Mouse (Mus musculus): ENCODE measurements around the gene Slc8a2.

The Slc8a2 gene

GRCm38 (mm10) chr7:16129421-16129845 lies at the start of gene Slc8a2:
Slc8a2 (plus strand) TSS chr7:16129826.
- DNase-seq (ENCODE audit: low read depth, low spot score), result peak; percentile 95

GRCm38 (mm10) chr7:16079947-16080346 lies 49.7 kb upstream of the Slc8a2 start:
- no peak for DNase-seq (ENCODE audit: low read depth, low spot score)

DNA sequence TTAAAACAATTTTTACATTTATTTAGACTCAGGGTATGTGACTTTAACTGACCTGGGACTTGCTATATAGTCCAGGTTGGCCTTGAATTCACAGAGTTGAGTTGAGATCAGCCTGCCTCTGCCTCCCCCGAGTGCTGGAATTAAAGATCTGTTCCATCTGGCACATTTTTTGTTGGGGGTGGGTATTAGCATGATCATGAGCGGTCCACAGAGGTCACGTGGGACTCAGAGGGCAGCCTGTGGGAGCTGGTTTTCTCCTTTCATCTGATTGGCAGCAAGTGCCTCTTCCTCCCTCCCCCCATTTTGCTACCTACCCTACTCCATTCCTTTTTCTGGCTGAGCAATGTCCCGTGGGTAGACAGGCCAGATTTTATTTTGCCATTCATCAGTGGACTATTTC lies 49.0 kb upstream of the Slc8a2 start:
- no peak for DNase-seq (ENCODE audit: low read depth, low spot score)

DNA sequence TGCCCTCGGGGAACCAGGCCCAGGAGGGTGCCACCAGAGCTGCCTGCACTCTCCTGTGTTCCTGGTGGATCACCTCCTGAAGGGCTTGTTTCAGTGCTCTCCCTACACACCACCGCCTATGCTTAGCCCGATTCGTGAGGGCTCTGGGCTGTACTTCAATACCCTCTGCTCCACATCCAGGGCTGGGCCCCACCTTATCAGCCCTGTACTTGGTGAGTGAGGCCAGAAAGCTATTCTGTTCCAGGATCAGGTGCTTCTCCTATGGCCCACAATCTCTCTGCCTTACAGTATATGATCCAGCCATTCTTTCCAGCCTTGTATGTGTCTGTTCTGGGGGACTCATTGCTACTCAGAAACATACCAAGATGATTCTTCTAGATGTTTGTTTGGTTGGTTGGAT lies 46.3 kb upstream of the Slc8a2 start:
- DNase-seq (ENCODE audit: low read depth, low spot score), result no peak

- DNase-seq (ENCODE audit: low read depth, low spot score), result no peak
Measured at GRCm38 (mm10) chr7:16087587-16087986, 42.0 kb upstream of the Slc8a2 start.

DNA sequence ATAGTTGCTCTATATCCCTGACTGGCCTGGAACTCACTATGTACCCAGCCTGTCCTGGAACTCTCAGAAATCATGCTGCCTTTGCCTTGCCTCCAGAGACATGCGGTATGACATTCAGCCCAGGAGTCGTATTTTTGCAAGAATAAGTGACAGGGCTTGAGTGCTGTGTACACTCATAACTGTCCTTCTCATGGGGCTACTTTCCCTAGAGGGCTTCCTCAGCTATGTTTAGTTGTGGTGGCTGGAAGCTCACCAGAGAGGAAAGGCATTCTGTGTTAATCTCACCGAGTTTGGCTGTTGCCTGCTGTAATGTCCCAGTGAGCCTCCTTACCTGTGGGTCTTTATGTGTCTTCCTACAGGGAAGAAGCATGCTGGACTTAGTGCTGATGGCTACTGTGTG lies 35.0 kb upstream of the Slc8a2 start:
- DNase-seq (ENCODE audit: low read depth, low spot score), result no peak

DNA sequence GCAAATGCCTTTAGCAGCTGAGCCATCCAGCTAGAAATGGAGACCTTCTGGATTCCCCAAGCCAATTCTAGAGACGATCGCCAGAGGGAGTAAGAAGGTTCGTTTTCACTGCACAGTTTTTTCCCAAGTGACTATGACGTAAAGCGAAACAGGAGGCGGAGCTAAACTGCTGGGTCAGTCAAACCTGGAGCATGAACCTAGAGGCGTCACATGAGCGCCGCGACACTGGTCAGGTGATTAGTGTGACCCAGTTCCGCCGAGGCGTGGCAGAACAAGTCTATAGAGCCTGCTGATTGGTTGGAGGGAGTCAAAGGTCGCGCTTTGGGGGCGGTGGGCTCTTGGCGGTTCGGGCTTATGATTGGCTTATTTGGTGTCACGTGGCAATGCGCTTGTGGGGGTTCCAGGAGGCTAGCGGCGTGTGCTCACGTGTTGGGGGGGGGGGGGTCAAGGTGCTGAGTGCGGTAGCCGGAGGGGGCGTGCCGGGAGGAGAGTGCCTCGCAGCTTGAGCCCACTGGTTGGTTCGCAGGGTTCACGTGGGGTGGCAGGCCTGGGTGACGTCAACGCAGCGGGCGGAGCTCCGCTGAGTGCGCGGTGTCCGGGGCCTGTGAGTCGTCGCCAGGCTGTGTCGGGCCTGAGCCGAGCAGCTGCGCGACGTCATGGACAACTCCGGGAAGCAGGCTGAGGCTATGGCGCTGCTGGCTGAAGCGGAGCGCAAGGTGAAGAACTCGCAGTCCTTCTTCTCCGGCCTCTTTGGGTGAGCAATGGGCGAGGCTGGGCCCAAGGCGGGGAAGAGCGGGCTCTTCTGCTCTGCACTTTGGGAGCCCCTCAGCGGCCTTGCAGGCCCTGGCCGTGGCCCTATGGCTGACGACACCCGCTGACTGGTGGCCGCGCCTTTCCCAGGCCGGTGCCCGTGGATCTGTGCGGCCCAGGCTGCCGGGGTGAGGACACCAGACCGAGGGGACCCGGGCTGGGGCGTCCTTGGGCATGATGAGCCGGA lies 31.3 kb upstream of the Slc8a2 start, which contains the start of gene Napa:
TSS of gene Napa (plus strand) at position 438 of the 997 bp plus-strand sequence.
- peak; percentile 100 for DNase-seq (ENCODE audit: low read depth, low spot score)

- no peak for DNase-seq (ENCODE audit: low read depth, low spot score)
Measured at GRCm38 (mm10) chr7:16099901-16100300, 29.7 kb upstream of the Slc8a2 start.

DNA sequence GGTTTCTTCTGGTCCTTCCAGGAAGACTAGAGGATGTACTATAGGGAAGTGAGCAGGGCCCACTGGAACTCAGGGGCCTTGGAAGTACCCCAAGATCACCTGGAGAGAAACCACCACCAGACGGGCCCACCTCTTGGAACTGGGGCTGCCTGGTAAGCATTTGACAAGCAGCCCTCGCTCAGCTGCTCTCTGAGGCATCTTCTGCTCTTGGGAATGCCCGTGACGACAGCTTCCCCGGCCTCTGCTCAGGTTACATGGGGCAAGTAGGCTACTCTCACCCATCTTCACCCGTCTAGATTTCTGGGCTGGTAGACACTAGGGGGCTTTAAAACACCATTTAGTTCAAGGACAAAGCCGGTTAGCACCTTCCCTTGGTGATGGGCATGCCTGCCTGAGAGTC lies 28.5 kb upstream of the Slc8a2 start:
- DNase-seq (ENCODE audit: low read depth, low spot score), result no peak

GRCm38 (mm10) chr7:16101726-16102475 lies 27.7 kb upstream of the Slc8a2 start:
- DNase-seq (ENCODE audit: low read depth, low spot score), result peak; percentile 39

DNA sequence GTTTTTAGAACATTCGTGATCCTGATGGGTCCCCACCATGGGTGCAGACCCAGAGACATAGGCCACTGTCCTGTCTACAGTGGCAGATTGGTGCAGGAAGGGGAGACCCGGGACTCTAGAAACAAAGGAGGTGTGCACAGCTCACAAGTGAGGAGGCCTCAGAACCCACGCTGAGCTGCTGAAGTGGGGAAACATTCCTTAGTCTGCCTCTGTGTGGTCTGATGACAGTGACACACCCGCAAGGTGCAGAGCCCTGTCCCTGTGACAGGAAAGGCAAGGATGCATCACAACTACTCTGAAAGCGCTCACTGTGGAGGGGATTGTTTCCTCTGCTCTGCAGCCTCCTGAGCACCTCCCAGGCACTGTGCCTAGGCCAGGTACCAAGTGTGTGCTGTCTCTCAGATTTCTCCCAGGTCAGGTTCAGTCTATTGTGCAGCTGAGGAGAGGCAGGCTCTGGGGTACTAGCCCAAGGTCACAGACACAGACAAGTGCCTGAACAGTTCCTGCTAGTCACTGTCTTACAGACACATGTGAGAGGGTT lies 26.9 kb upstream of the Slc8a2 start:
- DNase-seq (ENCODE audit: low read depth, low spot score), result peak; percentile 27

DNA sequence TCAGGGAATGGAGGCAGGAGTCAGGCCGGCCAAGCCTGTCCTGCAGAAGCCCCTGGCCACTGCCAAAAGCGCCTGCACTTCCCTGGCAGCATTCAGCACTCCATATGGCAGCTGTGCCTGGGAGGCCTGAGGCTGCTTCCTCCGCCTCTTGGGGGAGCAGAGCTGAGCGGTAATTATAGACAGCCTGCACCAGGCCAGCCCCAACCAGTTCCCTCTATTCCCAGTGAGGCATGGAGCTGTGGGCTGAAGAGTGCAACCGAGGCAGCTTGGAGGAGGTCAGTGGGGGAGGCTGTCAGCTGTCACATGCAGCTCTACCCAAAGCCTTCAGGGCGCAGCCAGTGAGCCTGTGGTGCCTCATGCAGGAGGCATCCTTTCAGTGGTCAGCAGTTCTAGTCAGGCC lies 25.9 kb upstream of the Slc8a2 start:
- DNase-seq (ENCODE audit: low read depth, low spot score), result peak; percentile 23

DNA sequence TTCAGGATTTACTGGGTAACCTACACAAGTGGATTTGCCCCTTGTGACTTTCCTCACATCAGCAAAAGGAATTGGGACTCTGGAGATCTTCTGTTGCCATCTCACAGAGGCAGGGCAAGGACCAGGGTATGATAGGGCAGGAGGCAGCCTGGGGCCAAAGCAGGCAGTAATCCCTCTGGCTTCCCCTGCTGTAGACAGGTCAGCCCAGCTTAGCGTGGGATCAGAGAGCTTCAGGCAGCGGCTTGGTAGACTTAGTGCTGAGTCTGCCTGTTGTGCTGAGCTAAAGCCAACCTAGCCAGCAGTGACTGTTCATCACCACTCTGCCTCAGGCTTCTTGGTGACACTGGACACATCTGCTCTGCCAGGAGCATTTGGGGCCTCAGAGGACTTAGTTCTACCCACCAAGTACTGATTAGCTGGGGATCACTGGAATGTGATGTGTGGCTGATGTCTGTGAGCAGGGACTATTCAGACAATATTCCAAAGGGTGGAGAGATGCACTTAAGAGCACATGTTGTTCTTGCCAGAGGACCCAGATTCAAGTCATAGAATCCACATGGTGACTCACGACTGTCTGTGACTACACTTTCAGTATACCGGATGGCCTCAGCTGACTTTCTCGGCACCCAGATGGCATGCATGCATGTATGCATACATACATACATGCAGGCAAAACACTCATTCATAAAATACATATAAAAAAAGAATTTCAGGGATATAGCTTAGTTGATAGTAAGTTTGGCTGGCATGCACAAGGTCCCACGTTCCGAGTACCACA lies 24.8 kb upstream of the Slc8a2 start:
- DNase-seq (ENCODE audit: low read depth, low spot score), result no peak

- no peak for DNase-seq (ENCODE audit: low read depth, low spot score)
Measured at GRCm38 (mm10) chr7:16108886-16109542, 20.6 kb upstream of the Slc8a2 start.

- no peak for DNase-seq (ENCODE audit: low read depth, low spot score)
Measured at GRCm38 (mm10) chr7:16110158-16110557, 19.5 kb upstream of the Slc8a2 start.

DNA sequence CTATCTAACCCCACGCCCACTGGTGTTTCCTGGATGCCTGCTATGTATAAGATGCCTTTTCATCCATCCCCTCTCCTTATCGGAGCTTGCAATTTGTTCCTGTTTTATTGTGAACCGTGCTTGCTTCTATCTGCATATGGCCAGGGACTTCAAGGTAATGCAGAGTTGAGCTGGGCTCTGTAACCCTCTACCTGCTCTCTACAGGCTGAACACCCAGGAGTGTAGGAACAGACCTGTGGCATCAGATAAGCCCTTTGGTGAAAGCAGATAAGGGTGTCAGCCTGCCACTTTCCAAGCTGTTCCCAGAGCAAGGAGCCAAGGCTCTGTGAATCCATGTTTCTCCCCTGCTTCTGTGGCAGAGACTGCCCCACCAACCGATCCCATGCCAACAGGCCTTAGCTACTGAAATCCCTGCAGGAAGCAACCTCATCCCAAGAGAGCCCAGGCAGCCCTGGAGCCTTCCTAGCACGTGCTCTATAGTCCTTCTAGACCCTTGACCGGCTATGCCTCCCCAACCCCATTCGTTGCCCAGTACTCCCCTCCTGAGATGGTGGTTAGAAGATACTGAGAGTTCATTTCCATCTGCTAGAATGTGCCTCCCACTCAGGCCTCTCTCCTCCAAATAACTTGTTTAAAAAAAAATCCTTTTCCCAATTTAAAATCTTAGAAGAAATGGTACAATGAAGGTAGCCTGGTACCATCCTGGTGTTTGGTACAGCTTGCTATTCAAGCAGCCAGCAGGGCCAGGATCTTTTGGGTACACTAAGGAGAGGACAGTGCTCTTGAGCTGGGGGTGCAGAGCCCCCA lies 18.1 kb upstream of the Slc8a2 start:
- no peak for DNase-seq (ENCODE audit: low read depth, low spot score)

DNA sequence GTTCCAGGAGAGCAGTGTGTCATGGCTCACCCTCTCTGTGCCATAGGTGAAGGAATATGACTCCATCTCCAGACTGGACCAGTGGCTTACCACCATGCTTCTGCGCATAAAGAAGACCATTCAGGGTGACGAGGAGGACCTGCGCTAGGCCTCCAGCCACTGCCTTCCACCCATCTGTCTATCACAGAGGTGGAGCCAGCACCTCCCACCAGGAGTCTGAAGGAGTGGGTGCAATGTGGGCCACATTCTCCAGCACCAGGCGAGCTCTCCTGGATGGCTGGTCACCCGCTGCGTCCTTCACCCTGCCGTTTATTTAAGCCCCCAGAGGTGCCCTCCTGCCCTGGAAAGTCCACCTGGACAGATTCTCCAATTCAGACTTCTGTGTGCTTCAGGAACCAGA lies 13.2 kb upstream of the Slc8a2 start:
- DNase-seq (ENCODE audit: low read depth, low spot score), result no peak

- DNase-seq (ENCODE audit: low read depth, low spot score), result no peak
Measured at GRCm38 (mm10) chr7:16117100-16117499, 12.5 kb upstream of the Slc8a2 start.

DNA sequence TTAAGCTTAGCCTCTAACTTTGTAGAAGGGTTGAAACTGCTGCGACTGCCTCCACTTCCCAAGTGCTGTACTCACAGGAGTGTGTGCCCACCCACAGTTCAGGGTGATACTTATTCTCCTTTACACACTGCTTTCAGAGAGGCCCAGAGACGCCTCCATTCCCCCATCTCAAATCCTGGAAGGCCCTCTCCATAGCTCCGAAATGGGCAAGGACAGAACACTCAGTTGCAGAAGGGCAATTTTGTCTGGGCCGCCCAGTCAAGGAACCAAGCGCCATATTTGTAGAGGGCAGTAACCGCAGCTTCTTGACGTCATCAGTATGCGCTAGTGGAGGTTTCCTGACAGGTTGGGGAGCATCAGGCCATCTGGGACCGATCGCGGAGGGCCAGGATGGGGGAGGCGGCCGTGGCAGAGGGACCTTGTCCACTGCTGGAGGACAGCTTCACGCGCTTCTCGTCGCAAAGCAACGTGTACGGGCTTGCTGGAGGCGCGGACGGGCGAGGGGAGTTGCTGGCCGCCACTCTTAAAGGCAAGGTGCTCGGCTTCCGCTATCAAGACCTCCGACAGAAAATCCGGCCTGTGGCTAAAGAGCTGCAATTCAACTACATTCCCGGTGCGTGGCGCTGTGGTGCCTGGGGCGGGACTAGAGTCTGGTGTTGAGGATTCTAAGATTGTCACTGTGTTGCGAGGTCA lies 9.9 kb upstream of the Slc8a2 start, which contains the start of gene Kptn:
TSS of gene Kptn (plus strand) at position 327 of the 693 bp plus-strand sequence.
- peak; percentile 94 for DNase-seq (ENCODE audit: low read depth, low spot score)
